Mouse (Mus musculus): Measurements from ENCODE around the gene Gins3. TPM values are rescaled to one million over a fixed set of nuclear protein-coding genes. Genes with fewer than 3 reads are reported as not detected.
"Not testable (repeated sequence)": the region's sequence is repeated elsewhere in the genome, so short reads cannot be mapped to it uniquely, and the experiment has no call there.

Gene Gins3
- total RNA-seq (2021) (1 to 10 TPM; 2.0 to 2.8 TPM), polyA plus RNA-seq (2012; rRNA removed) (1.2 and 1.7 TPM in 2 replicates)
- long read RNA-seq, partial matches to known transcripts, result 0 of 2 reads
- long read RNA-seq, other reads (novel, unspliced or antisense), result 1 of 2 reads

DNA sequence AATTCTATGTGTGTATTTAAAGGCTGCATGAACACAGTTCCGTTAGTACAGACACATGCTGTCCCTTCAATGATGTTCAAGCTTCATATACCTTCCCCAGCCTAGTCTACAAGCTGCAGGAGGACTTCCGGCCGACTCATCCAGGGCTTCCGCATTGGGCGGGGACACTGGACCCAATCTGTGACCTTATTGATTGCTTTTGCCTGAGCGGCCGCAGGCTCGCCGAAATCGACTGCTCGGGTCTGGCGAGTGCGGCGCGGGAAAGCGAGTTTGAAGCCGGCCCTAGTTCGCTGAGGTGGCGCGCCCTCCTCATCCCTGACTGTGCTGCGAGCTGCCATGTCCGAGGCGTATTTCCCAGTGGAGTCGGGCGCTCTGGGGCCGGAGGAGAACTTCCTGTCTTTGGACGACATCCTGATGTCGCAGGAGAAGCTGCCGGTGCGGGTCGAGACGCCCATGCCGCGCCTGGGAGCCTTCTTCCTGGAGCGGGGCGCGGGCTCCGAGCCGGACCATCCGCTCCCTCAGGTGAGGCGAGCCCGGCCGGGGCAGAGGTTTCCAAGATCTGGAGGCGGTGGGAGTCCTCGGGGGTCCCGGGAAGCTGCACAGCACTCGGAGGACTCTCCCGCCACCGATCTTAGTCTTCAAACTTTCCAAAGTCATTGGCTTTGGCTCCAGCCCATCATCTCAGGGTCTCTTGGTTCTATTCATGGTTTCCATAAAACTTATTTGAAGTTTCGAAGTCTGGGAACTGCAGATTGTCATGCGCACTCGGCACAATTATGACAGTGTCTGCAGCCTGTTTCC is at the start of gene Gins3:
Gene Gins3 (plus strand): TSS at position 192 of the 801 bp plus-strand sequence.
- peak; percentile 95 for DNase-seq

DNA sequence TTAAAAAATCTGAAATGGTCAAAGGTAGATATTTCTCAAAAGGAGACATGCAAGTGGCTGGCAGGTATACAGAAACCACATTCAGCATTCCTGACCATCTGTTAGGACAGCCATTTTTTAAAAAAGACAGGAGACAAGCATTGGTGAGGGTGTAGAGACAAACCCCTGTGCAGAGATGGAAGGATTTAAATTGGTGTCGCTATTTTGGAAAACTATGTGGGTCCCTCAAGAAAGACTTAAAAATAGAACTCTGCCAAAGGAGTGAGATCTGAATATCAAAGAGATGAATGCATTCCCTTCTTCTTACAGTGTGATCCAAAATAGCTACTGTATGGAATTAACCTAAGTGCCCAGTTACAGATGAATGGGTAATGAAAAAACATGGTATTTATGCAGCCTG is 45.9 kb upstream of the Gins3 start:
- DNase-seq, result no peak

DNA sequence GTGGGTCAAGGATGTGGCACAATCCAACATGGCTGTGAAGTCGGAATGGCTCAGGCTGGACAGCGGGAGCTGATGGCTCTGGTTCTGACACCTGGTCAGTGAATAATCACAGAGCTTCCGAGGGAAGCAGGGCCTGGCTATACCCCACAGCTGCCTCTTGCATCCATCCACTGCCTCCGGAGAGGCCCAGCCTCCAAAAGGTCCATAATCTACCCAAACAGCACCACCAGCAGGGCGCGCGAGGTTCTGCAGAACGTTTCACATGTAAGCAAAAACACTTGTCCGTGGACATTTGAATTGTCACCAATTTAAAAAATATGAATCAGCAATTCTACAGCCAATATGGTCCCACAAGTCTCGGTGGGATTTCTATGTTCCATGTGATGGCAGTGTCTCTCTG is 44.0 kb upstream of the Gins3 start:
- DNase-seq, result no peak

GRCm38 (mm10) chr8:95590539-95590938 is 42.7 kb upstream of the Gins3 start:
- no peak for DNase-seq

DNA sequence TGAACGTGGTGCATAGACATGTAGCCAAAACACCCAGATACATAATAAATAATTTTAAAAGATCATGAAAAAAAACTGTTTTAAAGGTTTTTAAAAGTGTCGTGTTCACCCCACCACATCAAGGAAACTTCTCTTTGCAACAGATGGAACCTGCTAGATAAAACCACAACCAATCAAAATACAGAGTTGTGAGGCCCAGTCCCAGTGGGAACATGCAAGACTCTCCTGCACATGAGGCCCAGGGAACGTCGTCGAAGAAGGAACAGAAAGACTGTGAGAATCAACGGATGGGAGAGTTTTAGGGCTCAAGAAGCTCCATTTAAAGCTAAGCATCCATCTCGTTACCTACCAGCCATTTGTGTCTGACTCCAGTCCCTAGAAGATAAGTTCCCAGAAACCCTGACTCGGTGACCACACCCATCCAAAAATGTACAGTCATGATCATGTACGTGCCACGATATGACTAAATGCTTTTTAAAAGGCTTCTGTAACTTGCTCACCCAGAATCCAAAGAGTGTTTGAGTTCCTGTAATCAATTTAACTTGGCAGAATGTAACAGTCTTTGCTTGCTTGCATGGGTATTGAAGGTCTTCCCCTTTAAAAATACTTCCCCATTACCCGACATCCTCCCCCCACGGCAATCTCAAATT is 41.0 kb upstream of the Gins3 start:
- DNase-seq, result no peak

GRCm38 (mm10) chr8:95593439-95594393 is 39.5 kb upstream of the Gins3 start:
- DNase-seq, result no peak

DNA sequence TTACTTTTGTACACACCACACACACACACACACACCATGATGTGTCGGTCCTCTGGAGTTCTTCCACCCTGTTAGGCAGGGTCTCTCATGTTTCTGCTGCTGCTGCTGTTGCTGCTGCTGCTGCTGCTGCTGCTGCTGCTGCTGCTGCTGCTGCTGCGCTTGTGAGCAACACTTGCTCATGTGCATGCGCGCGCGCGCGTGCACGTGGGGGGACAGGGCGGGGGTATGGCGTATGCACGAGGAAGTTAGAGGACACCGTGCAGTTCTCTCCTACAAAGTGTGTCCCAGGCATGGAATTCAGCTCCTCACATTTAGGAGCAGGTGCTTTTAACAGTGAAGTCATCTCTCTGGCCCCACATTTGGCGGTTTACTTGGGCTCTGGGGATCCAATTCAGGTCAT is 38.1 kb upstream of the Gins3 start:
- no peak for DNase-seq

DNA sequence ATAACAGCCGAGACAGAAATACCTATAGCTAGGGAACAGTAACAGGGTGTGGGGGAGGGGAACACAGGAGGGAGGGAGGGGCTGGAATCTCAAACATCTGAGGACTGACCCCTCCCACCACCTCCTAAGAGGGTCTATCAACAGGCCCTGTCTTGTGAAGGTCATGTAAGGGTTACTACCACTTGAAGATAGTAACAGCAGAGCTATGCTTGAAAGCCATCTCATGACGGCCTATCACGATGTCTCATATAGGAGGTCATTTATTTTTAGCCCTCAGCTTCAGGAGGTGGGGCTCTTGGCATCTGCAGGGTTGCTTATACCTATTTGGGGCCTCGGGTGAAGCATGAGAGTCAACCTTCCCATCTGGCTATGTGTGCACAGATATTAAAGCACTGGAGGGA is 36.4 kb upstream of the Gins3 start:
- DNase-seq, result no peak

DNA sequence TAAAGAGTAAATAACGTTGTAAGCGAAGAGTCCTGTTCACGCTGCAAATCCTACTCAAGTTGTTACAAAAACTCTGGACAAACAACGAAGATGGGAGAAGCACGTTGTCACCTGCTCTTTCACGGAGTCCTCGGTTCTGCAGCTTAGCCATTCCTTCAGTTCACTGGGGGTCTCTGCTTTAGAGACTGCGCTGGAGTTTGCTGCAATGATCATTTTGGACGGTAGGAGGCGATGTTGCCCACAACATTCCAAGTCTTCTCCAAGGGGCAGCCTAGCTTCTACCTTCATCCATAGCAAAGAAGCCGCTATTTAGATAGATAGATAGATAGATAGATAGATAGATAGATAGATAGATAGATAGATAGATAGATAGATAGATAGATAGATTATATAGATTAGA is 33.4 kb upstream of the Gins3 start:
- peak; percentile 23 for DNase-seq

- no peak for DNase-seq
Measured at GRCm38 (mm10) chr8:95601306-95601705, 31.9 kb upstream of the Gins3 start.

GRCm38 (mm10) chr8:95602168-95602567 is 31.1 kb upstream of the Gins3 start:
- DNase-seq, result no peak

GRCm38 (mm10) chr8:95606509-95606908 is 26.7 kb upstream of the Gins3 start:
- DNase-seq, result not testable (repeated sequence)

DNA sequence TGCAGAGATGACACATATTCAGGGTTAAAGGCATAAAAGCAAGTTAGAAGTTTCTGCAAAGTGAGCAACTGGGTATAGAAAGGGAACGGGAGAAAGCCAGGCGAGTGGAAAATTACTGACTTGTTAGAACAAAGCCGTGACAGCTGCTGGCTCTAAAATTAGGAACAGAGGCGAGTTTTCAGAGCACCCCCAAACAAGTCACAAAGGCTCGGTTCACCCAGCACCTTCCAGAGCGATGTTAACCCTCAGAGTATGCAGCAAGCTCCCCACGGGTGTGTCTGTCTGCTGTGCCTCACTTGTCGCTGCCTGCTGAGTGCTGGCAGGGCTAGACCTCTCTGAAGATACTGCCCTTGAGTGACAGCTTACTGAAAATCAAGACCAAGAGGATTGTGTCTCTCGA is 26.0 kb upstream of the Gins3 start:
- DNase-seq, result peak; percentile 33

- DNase-seq, result no peak
Measured at GRCm38 (mm10) chr8:95609406-95609805, 23.8 kb upstream of the Gins3 start.

DNA sequence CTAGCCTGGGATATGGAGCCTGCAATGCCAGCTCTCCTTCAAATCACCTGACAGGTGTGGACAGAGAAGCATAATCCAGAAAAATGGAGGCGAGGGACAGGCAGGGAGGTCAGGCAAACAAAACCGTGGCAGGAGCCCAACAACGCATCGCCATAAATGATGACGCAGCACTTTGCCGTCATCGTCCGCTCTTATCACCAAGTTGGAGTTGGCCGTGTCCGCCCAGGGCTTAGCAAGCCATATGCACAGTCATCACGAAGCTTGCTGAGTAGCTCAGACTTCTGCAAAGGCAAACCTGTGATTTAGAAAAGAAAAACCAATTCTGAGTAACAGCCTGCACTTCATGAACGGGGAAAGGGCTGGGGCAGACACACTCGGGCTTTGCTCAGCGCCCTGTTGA is 22.5 kb upstream of the Gins3 start:
- peak; percentile 26 for DNase-seq

- no peak for DNase-seq
Measured at GRCm38 (mm10) chr8:95611769-95612168, 21.5 kb upstream of the Gins3 start.

DNA sequence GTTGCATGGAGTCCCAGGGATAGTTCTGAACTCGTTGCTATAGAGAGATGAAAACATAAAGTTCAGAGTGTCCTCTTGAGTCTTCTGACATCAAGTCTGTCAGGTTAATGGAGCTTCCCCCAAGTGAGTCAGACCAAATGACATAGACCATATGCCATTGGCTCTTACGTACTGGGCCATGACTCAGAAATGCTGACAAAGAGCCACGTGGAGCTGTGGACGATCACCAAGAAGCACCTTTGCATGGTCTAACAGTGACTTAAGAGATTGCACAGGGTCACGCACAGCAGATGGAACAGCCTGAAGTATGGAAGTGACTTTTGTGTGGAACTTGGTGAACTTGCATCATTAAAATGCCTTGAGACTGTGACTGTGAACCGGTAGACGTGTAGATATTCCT is 16.9 kb upstream of the Gins3 start:
- peak; percentile 6 for DNase-seq

- DNase-seq, result no peak
Measured at GRCm38 (mm10) chr8:95620046-95620445, 13.2 kb upstream of the Gins3 start.

GRCm38 (mm10) chr8:95624833-95625232 is 8.4 kb upstream of the Gins3 start:
- DNase-seq, result no peak

DNA sequence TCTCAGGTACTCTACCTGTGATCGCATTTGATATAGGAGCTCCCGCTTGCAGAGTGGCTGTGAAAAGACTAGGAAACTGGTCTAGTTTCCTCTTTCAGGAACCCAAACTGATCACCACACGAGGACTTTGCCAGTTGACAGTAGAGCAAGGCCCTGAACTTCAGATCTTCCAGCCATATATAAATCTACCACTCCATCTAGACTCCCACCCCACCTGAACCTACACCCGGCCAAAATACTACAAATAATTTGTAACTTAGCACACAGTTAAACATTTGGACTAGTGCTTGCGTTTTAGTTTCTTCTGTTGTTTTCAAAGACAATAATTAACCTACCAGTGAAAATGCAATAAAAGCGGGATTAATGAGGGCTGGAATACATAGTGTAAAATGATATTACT is 413 bp upstream of the Gins3 start:
- DNase-seq, result no peak

- no peak for DNase-seq
Measured at GRCm38 (mm10) chr8:95634063-95634340, 749 bp downstream of the Gins3 start.

- DNase-seq, result no peak
Measured at GRCm38 (mm10) chr8:95644942-95645341, 11.7 kb downstream of the Gins3 start.

DNA sequence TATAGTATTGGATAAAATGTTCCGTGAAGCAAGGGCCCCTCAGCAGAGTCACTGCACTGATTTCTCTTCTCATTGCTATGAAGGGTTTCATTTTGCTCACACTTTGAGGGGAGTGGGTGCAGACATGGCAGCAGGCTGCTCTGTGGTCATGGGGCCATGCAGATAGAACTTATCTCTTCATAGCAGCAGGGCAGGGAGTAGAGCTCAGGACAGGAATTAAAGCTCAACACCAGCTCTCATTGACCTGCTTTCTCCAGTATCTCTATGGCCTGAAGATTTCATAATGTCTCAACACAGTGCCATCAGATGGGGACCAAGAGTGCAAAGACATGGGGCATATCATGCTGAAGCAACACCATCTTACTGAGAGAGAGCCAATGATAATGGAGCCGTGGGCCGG is 15.0 kb downstream of the Gins3 start:
- DNase-seq, result no peak
